Comparison of ENCODE assay signal across 25 mouse cellular contexts in genomic region chr13:89827838-89828237, GRCm38 (mm10).
DNase-seq lines count a peak whose midpoint lies in the region; ATAC-seq and TF ChIP-seq lines count a peak whose summit lies in the region.
"Had no signal": no experiment of that assay in that cellular context is flagged by ENCODE, and none has a peak within 500 bp of the region (broad histone marks: within the 10 kb centered on the region; RNA-seq: fewer than 3 reads in every experiment).

No protein-coding gene starts in this region.

- no peak overlapping the region for H3K27ac ChIP-seq in intestine, embryonic 15.5 days
- H3K27ac ChIP-seq: embryonic facial prominence, embryonic 12.5 days; embryonic facial prominence, embryonic 15.5 days; gastrocnemius, adult 2 months; heart, embryonic 15.5 days; hindbrain, embryonic 10.5 days; hindbrain, embryonic 13.5 days had no signal

- no peaks in the 10 kb centered on the region for H3K79me3 ChIP-seq in C2C12 (ENCODE audit: low read depth)

- H3K79me2 ChIP-seq in C2C12 (ENCODE audit: control insufficient read depth, insufficient read depth) = no peaks in the 10 kb centered on the region

- 66% methylated on average over 2 of the region's 2 CpGs for WGBS in intestine, embryonic 15.5 days

- no peak overlapping the region for H3K9ac ChIP-seq in intestine, embryonic 15.5 days
- H3K9ac ChIP-seq: embryonic facial prominence, embryonic 12.5 days; embryonic facial prominence, embryonic 15.5 days; forebrain, postnatal 0 days; heart, embryonic 12.5 days; heart, embryonic 15.5 days; hindbrain, embryonic 13.5 days had no signal

- no peaks in the 10 kb centered on the region for H3K36me3 ChIP-seq in C2C12 (ENCODE audit: control insufficient read depth, insufficient read depth)
- no peaks in the 10 kb centered on the region for H3K36me3 ChIP-seq in intestine, embryonic 15.5 days
- H3K36me3 ChIP-seq: embryonic facial prominence, embryonic 12.5 days; embryonic facial prominence, embryonic 15.5 days; G1E; heart, embryonic 12.5 days; heart, embryonic 15.5 days; hindbrain, embryonic 10.5 days; hindbrain, embryonic 13.5 days had no signal

- DNase-seq in 3T3-L1 (ENCODE audit: low read depth, low spot score) = peak; percentile 40
- no peak for DNase-seq in cerebellum, postnatal 4 days (ENCODE audit: low spot score in 2 of 2)
- DNase-seq in ovary, postnatal 10 days (ENCODE audit: low spot score) = no peak
- DNase-seq: adrenal gland, adult 8-10 months; adrenal gland, postnatal 25 days; cerebellum, adult 11-12 months; cerebellum, adult 9-10 months; cerebellum, postnatal 14 days; forebrain, postnatal 0 days had no signal

- H3K27me3 ChIP-seq in C2C12 (ENCODE audit: control insufficient read depth, insufficient read depth, insufficient read length) = no peaks in the 10 kb centered on the region
- no peaks in the 10 kb centered on the region for H3K27me3 ChIP-seq in intestine, embryonic 15.5 days (replicated peaks)
- H3K27me3 ChIP-seq: CH12.LX; embryonic facial prominence, embryonic 12.5 days; embryonic facial prominence, embryonic 15.5 days; heart, embryonic 12.5 days; heart, embryonic 15.5 days; hindbrain, embryonic 13.5 days had no signal

- no peaks in the 10 kb centered on the region for H3K9me3 ChIP-seq in intestine, embryonic 15.5 days
- H3K9me3 ChIP-seq: embryonic facial prominence, embryonic 12.5 days; embryonic facial prominence, embryonic 15.5 days; G1E; heart, embryonic 12.5 days; heart, embryonic 15.5 days; hindbrain, embryonic 10.5 days; hindbrain, embryonic 13.5 days had no signal

- ATAC-seq in granulocyte monocyte progenitor cell, adult 5-6 weeks (replicated peaks; ENCODE audit: poor library complexity, severe bottlenecking) = peak; percentile 91
- no peak for ATAC-seq in intestine, embryonic 15.5 days
- ATAC-seq: activated CD4-positive, CD25-positive, alpha-beta regulatory T cell, adult 4 months; forebrain, embryonic 14.5 days; forebrain, postnatal 0 days; hindbrain, embryonic 16.5 days; intestine, embryonic 16.5 days had no signal

- H3ac ChIP-seq in C2C12 (ENCODE audit: control insufficient read depth, insufficient read length, low read depth) = no peak overlapping the region

- no peak overlapping the region for H3K4me3 ChIP-seq in C2C12 (ENCODE audit: insufficient read depth, poor library complexity, severe bottlenecking)
- H3K4me3 ChIP-seq in intestine, embryonic 15.5 days (replicated peaks) = no peak overlapping the region
- H3K4me3 ChIP-seq: embryonic facial prominence, embryonic 12.5 days; embryonic facial prominence, embryonic 15.5 days; gastrocnemius, adult 2 months; heart, embryonic 12.5 days; heart, embryonic 15.5 days; hindbrain, embryonic 10.5 days; hindbrain, embryonic 13.5 days had no signal

- H3K4me2 ChIP-seq in intestine, embryonic 15.5 days (replicated peaks) = no peak overlapping the region
- H3K4me2 ChIP-seq: embryonic facial prominence, embryonic 12.5 days; embryonic facial prominence, embryonic 15.5 days; heart, embryonic 12.5 days; heart, embryonic 15.5 days; hindbrain, embryonic 13.5 days had no signal

- TF ChIP-seq CTCF in C2C12 (IDR thresholded peaks at IDR 0.05; ENCODE audit: control insufficient read depth, insufficient read depth, insufficient read length) = no peak

- H3K4me1 ChIP-seq in intestine, embryonic 15.5 days (replicated peaks) = no peaks in the 10 kb centered on the region
- H3K4me1 ChIP-seq: embryonic facial prominence, embryonic 15.5 days; heart, embryonic 12.5 days; heart, embryonic 15.5 days; hindbrain, embryonic 13.5 days had no signal

TF ChIP-seq in C2C12, 6 proteins besides CTCF, POLR2A, EP300 and RAD21:
- TF ChIP-seq CEBPB (IDR thresholded peaks at IDR 0.05; ENCODE audit: low read depth) (peak; percentile 49), MYOD1 (IDR thresholded peaks at IDR 0.05; ENCODE audit: control insufficient read depth, insufficient read length, low read depth) (no peak)
